Mouse (Mus musculus): ENCODE results near the gene Actrt1. TPM values are rescaled to one million over a fixed set of nuclear protein-coding genes. Genes with fewer than 3 reads are reported as not detected.

Gene Actrt1
- not detected in 2 replicates for total RNA-seq (2012; rRNA removed)
- total RNA-seq (2014; rRNA removed), result not detected in 2 replicates
- polyA plus RNA-seq (2012; ENCODE audit: insufficient read length, low read depth), result not detected in 2 replicates

DNA sequence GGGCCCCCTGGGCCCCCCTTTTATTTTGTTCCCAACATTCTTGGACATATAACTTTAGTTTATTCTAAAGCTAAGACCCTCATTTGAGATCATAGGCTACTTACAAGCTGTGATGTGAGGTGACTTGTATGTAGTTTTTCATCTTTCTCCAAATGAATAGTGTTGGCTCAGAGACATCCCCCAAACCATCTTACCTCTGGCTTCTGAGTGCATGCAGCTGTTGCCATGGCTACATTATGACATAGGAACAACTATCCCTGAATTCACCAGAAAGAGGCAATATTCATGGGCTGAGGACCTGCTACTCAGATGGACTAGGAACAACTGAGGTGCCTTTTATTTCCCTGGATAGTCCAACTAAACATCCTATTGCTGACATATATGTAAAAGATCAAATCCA, at the start of gene Actrt1:
TSS of gene Actrt1 (plus strand) at position 301 of the 400 bp plus-strand sequence.
- Histone ChIP-seq H3K9ac (ENCODE audit: insufficient read depth, low read depth) (no peak within 1 kb of the TSS), H3K36me3 (replicated peaks in 1 of 2; ENCODE audit: control insufficient read depth in 1 of 2, insufficient read depth in 1 of 2, low read length in 1 of 2) (no peaks in the 10 kb centered on the region), H3K4me1 (ENCODE audit: control insufficient read depth in 1 of 2, insufficient read depth in 2 of 2) (no peaks in the 10 kb centered on the region), H3K9me3 (replicated peaks; ENCODE audit: low read length) (peaks cover 3% of the 10 kb centered on the region), H3K4me3 (replicated peaks in 1 of 3; ENCODE audit: low read depth in 2 of 3, low read length in 2 of 3, poor library complexity in 1 of 3) (no peak within 1 kb of the TSS), H3K27ac (ENCODE audit: insufficient read depth, low read depth) (no peak within 1 kb of the TSS), H3K79me2 (replicated peaks; ENCODE audit: control insufficient read depth, extremely low read depth, insufficient read depth, poor library complexity, severe bottlenecking) (no peaks in the 10 kb centered on the region), H3K27me3 (replicated peaks) (no peaks in the 10 kb centered on the region), H3K4me2 (ENCODE audit: insufficient read depth, low read depth, poor library complexity, severe bottlenecking) (no peak within 1 kb of the TSS)
- dilution Hi-C loops (cut with MboI; ENCODE audit: extremely low pct_ligation_motif_present, extremely low pct_unique_long_range_greater_than_20kb, low sequenced_read_pairs) (no loop called here), in situ Hi-C loops (cut with MboI; ENCODE audit: low pct_ligation_motif_present, low pct_unique_long_range_greater_than_20kb, low sequenced_read_pairs) (no loop called here)
- no peak for DNase-seq (ENCODE audit: extremely low read depth)
- TF ChIP-seq GABPA (IDR thresholded peaks at IDR 0.05; ENCODE audit: insufficient replicate concordance, low read depth, low read length) (no peak), ELF1 (IDR thresholded peaks at IDR 0.05; ENCODE audit: low read depth, low read length) (no peak), BHLHE40 (IDR thresholded peaks at IDR 0.05; ENCODE audit: low read depth, low read length) (no peak)

DNA sequence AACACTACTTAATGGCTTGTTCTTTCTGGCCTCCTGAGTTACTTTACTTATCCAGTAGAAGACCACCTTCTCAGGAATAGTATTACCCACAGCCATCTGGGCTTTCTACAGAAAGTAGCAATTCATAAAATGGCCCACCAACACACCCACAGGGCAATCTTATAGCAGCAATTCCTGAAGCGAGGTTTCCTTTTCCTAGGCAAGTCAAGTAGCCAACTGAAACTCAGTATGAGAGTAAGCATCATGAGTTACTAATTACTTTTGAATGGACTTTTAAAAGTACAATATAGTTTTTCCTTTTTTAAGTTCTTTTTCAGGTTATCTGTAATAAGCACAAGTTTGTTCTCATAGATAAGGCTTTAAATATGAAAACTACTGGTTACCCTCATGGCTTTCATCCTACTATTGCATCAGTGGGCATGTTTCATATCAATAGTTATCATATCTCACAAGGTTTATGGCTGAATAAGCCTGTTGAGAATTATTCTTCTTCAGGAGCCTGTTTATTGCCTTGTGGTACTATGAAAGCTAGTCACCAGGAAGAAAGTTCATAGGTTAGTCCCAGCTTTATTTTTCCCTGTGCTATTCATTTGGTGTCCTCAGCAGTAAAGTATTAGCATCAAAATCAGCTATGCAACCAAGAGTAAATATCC, 2.8 kb downstream of the Actrt1 start:
- in situ Hi-C loops (cut with MboI; ENCODE audit: low pct_ligation_motif_present, low pct_unique_long_range_greater_than_20kb, low sequenced_read_pairs) (no loop called here), dilution Hi-C loops (cut with MboI; ENCODE audit: extremely low pct_ligation_motif_present, extremely low pct_unique_long_range_greater_than_20kb, low sequenced_read_pairs) (no loop called here)
- no peaks in the 10 kb centered on the region for H3K36me3 ChIP-seq (replicated peaks in 1 of 2; ENCODE audit: control insufficient read depth in 1 of 2, insufficient read depth in 1 of 2, low read length in 1 of 2)
- no peaks in the 10 kb centered on the region for H3K27me3 ChIP-seq (replicated peaks)
- peaks cover 5% of the 10 kb centered on the region for H3K9me3 ChIP-seq (replicated peaks; ENCODE audit: low read length)
- H3K27ac ChIP-seq (ENCODE audit: insufficient read depth, low read depth), result no peak overlapping the region
- H3K4me2 ChIP-seq (ENCODE audit: insufficient read depth, low read depth, poor library complexity, severe bottlenecking), result no peak overlapping the region
- TF ChIP-seq POLR2AphosphoS2 (IDR thresholded peaks at IDR 0.05; ENCODE audit: low read depth, low read length), result no peak
- TF ChIP-seq E2F4 (IDR thresholded peaks at IDR 0.05; ENCODE audit: insufficient replicate concordance, low read depth, low read length), result no peak
- TF ChIP-seq ZKSCAN1 (IDR thresholded peaks at IDR 0.05; ENCODE audit: borderline replicate concordance, low read depth, low read length), result no peak
- TF ChIP-seq TCF12 (IDR thresholded peaks at IDR 0.05; ENCODE audit: low read depth, low read length), result no peak
- TF ChIP-seq ZC3H11A (IDR thresholded peaks at IDR 0.05; ENCODE audit: low read depth, low read length), result no peak
- TF ChIP-seq TBP (conservative IDR thresholded peaks at IDR 0.05; ENCODE audit: low read depth, low read length), result no peak
- no peak for TF ChIP-seq CHD1 (IDR thresholded peaks at IDR 0.05; ENCODE audit: low read depth, low read length)
- no peak for TF ChIP-seq RAD21 (IDR thresholded peaks at IDR 0.05; ENCODE audit: low read depth, low read length)
- no peak for TF ChIP-seq POLR2A (IDR thresholded peaks at IDR 0.05; ENCODE audit: low read depth, low read length)
- H3K9ac ChIP-seq (ENCODE audit: insufficient read depth, low read depth), result no peak overlapping the region
- H3K4me1 ChIP-seq (ENCODE audit: control insufficient read depth in 1 of 2, insufficient read depth in 2 of 2), result no peaks in the 10 kb centered on the region
- no peak overlapping the region for H3K4me3 ChIP-seq (replicated peaks in 1 of 3; ENCODE audit: low read depth in 2 of 3, low read length in 2 of 3, poor library complexity in 1 of 3)
- no peak for DNase-seq (ENCODE audit: extremely low read depth)
- H3K79me2 ChIP-seq (replicated peaks; ENCODE audit: control insufficient read depth, extremely low read depth, insufficient read depth, poor library complexity, severe bottlenecking), result no peaks in the 10 kb centered on the region
